Mouse (Mus musculus) embryo, embryonic 11.5 days (tissue): ENCODE measurements around the gene Rhebl1.
A peak's percentile ranks its signal among the peaks of the same experiment; 100 is the strongest.

Experiments
- DNase-seq: peaks from one replicate; pipeline ENCODE4 v3.0.0-alpha.2; 2012; ENCODE audit warnings: low read depth, low spot score

The Rhebl1 gene

GRCm38 (mm10) chr15:98871916-98872888 lies 22.1 kb downstream of the Rhebl1 start:
- DNase-seq = peak; percentile 92

GRCm38 (mm10) chr15:98871070-98871915 lies 23.0 kb downstream of the Rhebl1 start, which contains the start of gene Kmt2d:
Gene Kmt2d (minus strand): TSS chr15:98871204.
- no peak for DNase-seq

DNA sequence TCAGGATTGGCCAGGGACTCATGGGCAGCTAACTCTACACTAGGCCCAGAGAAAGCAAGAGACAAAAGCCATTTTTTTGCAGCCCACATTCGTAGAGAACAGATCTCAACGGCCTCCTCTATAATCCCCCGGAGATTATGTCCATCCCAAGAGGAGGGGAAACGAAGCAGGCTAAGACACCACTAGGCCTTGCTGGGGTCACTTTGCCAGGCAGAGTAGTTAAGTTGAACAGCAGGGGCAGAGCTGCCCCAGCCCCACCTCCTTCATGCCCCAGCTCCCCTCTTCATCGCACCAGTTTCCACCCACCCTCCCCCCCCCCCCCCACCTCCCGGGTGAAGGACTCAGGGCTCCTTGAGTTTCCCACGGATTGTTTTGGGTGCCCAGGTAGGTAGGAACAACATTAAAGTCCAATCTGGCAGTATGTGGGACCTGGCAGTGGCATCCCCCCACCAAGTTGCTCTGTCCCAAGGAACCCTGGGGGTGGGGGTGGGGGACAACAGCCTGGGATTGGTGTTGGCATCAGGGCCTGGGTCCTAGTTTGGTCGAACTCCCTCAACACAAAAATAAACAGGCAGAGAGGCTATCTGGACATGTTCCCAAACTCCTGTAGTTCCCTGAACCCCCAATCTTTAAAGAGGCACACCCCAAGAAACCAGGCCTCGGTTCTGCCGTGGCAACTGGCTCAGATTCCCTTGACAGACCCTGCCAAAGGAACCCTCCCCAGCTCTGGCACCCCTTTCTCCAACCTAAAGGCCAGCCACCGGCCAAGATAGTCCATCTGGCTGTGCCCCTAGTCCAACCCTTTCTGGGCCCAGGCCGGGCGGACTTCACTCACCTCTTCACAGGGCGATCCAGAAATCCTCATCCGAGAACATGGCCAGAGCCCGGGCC lies 23.9 kb downstream of the Rhebl1 start:
- no peak for DNase-seq

- no peak for DNase-seq
Observed at GRCm38 (mm10) chr15:98869342-98870178, 24.8 kb downstream of the Rhebl1 start.

- no peak for DNase-seq
Observed at GRCm38 (mm10) chr15:98868346-98869063, 25.8 kb downstream of the Rhebl1 start.

DNA sequence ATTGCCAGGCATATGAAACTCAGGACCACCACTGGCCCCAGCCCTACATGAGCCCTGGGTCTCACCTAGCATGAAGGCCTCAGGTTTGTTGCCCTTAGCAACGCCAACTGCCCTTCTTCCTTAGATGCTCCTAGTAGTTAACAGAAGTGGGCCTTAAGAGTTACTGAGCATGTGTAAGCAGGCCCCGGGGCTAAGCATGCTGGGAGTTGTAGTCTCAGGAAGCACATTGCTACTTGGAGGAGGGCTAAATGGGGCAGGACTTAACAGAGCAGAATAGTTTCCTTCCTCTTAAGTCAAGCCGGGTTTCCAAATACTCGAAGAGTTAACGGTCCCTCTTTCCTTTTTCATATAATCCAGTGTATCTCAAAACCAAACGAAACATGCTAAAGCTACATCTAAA lies 27.0 kb downstream of the Rhebl1 start:
- DNase-seq = no peak

GRCm38 (mm10) chr15:98866501-98866900 lies 27.8 kb downstream of the Rhebl1 start:
- no peak for DNase-seq

- no peak for DNase-seq
Observed at GRCm38 (mm10) chr15:98865771-98866170, 28.6 kb downstream of the Rhebl1 start.

GRCm38 (mm10) chr15:98864951-98865350 lies 29.4 kb downstream of the Rhebl1 start:
- no peak for DNase-seq

GRCm38 (mm10) chr15:98863451-98863958 lies 30.8 kb downstream of the Rhebl1 start:
- DNase-seq = no peak

- no peak for DNase-seq
Observed at GRCm38 (mm10) chr15:98861701-98862410, 32.5 kb downstream of the Rhebl1 start.

- DNase-seq = no peak
Observed at GRCm38 (mm10) chr15:98860921-98861320, 33.4 kb downstream of the Rhebl1 start.

- no peak for DNase-seq
Observed at GRCm38 (mm10) chr15:98859319-98860043, 34.9 kb downstream of the Rhebl1 start.

DNA sequence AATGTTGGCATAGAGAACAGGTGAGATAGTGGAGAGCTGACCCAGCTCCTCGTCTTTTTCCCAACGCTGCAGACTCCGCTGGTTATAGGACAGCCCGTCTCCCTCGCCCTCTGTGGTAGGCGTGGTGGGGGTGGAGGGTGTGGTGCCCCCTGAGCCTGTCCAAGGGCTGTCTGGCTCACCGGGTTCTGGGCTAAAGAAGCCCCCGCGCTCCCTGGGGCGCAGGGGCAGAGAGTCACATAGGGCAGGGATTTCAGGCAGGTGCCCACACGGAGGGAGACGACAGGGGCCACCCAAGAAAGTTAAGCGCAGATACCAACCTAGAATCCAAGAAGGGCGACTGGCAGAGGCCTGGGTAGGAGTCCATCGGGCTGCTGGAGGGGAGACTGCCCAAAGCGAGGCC lies 40.1 kb downstream of the Rhebl1 start:
- no peak for DNase-seq

DNA sequence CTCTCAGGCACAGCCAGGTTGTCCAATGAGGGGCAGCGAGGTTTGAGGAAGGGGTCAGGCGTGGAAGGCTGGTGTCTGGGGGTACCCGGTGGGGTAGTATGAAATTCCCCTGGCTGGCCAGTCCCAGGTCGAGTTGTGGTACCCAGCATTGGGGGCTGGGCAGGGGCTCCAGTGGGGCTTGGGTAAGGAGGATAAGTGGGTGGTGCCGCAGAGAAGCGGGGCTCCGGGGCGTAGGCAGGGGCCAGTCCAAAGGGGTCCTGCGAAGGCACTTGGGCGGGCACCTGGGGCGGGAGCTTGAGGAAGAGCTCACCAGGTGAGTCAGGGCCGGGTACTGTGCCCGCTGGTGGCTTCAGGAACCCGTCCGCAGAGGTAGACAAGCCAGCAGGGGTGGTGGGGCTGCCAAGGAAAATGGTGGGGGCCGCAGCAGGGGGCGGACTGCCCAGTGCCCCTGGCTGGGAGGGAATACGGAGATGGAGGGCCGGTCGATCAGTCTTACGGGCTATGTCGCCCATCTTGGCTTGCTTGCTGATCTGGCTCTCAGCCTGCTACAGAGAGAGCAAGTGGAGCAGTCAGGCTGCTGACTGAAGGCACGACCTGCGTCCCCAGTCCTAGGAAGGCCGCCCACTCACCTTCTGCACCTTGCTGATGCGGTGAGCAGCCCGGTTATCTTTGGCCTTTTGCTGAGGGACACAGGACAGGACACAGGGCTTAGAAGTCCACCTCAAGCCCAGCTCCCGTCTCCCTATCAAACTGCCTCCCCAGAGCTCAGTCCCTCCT lies 41.0 kb downstream of the Rhebl1 start:
- DNase-seq = no peak

DNA sequence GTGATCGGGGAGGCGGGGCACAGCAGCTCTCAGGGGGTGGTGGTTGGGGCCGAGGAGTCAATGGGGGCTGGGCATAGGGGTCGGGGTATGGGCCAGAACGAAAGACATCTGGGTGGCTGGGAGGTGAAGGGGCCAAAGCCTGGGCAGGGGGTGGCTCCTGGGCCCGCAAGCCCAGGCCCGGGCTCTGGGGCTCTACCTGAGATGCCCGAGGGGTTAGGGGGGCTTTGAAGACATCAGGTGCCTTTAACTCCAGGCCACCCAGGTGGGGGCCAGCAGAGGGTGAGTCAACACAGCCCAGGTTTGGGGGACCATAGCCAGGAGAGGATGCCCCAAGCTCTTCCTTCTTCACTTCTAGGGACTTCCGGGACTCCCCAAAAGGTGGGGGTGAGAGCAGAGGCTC lies 41.6 kb downstream of the Rhebl1 start:
- DNase-seq = no peak

DNA sequence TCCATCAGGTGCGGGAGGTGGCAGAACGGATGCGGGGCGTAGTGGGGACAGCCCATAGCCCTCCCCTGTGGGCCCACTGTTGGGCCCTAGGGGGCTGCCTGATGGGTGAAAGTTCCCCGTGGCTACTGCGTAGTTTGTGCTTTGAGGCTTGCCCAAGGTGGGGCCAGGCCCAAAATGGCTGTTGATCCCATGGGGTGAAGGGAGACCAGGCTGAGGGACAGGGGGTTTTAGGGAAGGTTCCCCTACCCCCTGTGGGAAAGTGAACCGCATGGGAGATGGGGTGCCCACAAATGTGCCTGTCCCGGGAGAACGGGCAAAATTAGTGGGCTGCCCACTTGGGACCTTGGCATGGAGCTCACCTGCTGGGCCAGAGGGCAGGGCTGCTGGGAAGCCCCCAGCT lies 42.3 kb downstream of the Rhebl1 start:
- no peak for DNase-seq
